8 mouse cellular contexts compared by ENCODE assay signal in genomic region chr5:77804113-77804512, GRCm38 (mm10).
DNase-seq lines count a peak whose midpoint lies in the region; ATAC-seq lines count a peak whose summit lies in the region.

No protein-coding gene starts in this region.

- no peaks in the 10 kb centered on the region for H3K9me3 ChIP-seq in hindbrain, embryonic 15.5 days
- no peaks in the 10 kb centered on the region for H3K9me3 ChIP-seq in neural tube, embryonic 12.5 days

- H3K27me3 ChIP-seq in hindbrain, embryonic 15.5 days = no peaks in the 10 kb centered on the region
- H3K27me3 ChIP-seq in neural tube, embryonic 12.5 days (replicated peaks) = 0 out of 2 replicates have a peak, but pooled peaks cover 3% of the 10 kb centered on the region

- no peak overlapping the region for H3K4me3 ChIP-seq in hindbrain, embryonic 15.5 days
- no peak overlapping the region for H3K4me3 ChIP-seq in neural tube, embryonic 12.5 days

- H3K36me3 ChIP-seq in hindbrain, embryonic 15.5 days = no peaks in the 10 kb centered on the region
- no peaks in the 10 kb centered on the region for H3K36me3 ChIP-seq in neural tube, embryonic 12.5 days

- no peak overlapping the region for H3K9ac ChIP-seq in hindbrain, embryonic 15.5 days
- H3K9ac ChIP-seq in neural tube, embryonic 12.5 days = no peak overlapping the region

- 37% methylated on average over 9 of the region's 9 CpGs for WGBS in hindbrain, embryonic 15.5 days
- 27% methylated on average over 9 of the region's 9 CpGs for WGBS in neural tube, embryonic 12.5 days

- peak overlapping the region; percentile 22; the same call in 1 of the 2 replicates for H3K4me2 ChIP-seq in hindbrain, embryonic 15.5 days
- peak overlapping the region; percentile 36 for H3K4me2 ChIP-seq in neural tube, embryonic 12.5 days (replicated peaks)

- H3K27ac ChIP-seq in hindbrain, embryonic 15.5 days (replicated peaks) = peak overlapping the region; percentile 42; the same call in 1 of the 2 replicates
- peak overlapping the region; percentile 15; the same call in 1 of the 2 replicates for H3K27ac ChIP-seq in neural tube, embryonic 12.5 days

- ATAC-seq in hindbrain, embryonic 15.5 days (ENCODE audit: low FRiP score, low read depth) = no peak
- peak; percentile 48; the same call in 1 of the 2 replicates for ATAC-seq in neural tube, embryonic 12.5 days (ENCODE audit: low FRiP score, low read depth)

- peaks cover 16% of the 10 kb centered on the region for H3K4me1 ChIP-seq in hindbrain, embryonic 15.5 days (replicated peaks)
- H3K4me1 ChIP-seq in neural tube, embryonic 12.5 days = peaks cover 10% of the 10 kb centered on the region

- peak; percentile 8 for DNase-seq in embryo, embryonic 10 days (ENCODE audit: low spot score)
- DNase-seq in embryo, embryonic 9.5 days (ENCODE audit: extremely low spot score) = no peak
- DNase-seq in kidney, postnatal 10 days = peak; percentile 14
- DNase-seq in kidney, postnatal 25 days = no peak
- no peak for DNase-seq in thymus, postnatal 25 days
- no peak for DNase-seq in right cerebral cortex, postnatal 10 days (ENCODE audit: low spot score in 2 of 2)

Comparison
In these comparisons a context has a peak if more than half of its experiments do, and no peak if none do; other contexts are left out.
1. DNase-seq: peak in embryo, embryonic 10 days (single experiment) and kidney, postnatal 10 days (single experiment); none in embryo, embryonic 9.5 days (single experiment), kidney, postnatal 25 days (0 of 2), thymus, postnatal 25 days (single experiment) and right cerebral cortex, postnatal 10 days (0 of 2).